Mouse (Mus musculus): Measurements from ENCODE around the gene Chrna9.

- TF ChIP-seq CTCF (IDR thresholded peaks at IDR 0.05; ENCODE audit: control insufficient read depth, insufficient read depth, low read length) (no peak), POLR2A (IDR thresholded peaks at IDR 0.05; ENCODE audit: borderline replicate concordance, control insufficient read depth, low read depth, low read length) (no peak)
These were observed 45.7 kb upstream of the Chrna9 start for GRCm38 (mm10) chr5:65888998-65889397.

Measured in bone marrow, adult 2 months (tissue).